ENCODE assay signal across 20 mouse cellular contexts in the genomic region with DNA sequence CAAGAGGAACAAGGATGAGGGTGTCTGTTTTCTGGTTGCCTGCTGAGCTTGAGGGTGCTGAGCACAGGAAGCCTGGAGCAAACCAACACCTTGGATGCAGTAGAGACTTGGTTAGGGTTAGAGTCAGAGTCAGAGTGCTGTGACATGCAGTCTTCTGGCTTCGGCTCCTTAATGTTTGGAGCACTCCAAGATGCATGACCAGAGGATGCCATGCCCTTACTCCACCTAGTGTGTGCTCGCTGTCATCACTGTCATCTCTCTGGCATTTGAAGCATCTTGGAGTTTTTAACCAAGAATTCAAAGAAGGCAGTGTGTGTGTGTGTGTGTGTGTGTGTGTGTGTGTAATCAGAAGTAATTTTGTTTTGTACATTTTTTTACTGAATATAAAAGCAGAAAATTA. TPM values are rescaled to one million over a fixed set of nuclear protein-coding genes. Genes with fewer than 3 reads are reported as not detected.
DNase-seq lines count a peak whose midpoint lies in the region; ATAC-seq and TF ChIP-seq lines count a peak whose summit lies in the region.
"Had no signal": no experiment of that assay in that cellular context is flagged by ENCODE, and none has a peak within 500 bp of the region (broad histone marks: within the 10 kb centered on the region; RNA-seq: fewer than 3 reads in every experiment).

No protein-coding gene starts in this region.

- H3K4me2 ChIP-seq in kidney, postnatal 0 days (ENCODE audit: low read length), result no peak overlapping the region
- H3K4me2 ChIP-seq in kidney, embryonic 15.5 days, result no peak overlapping the region
- no peak overlapping the region for H3K4me2 ChIP-seq in midbrain, embryonic 14.5 days (ENCODE audit: low read length)
- no peak overlapping the region for H3K4me2 ChIP-seq in heart, embryonic 11.5 days

- peak; percentile 7 for DNase-seq in embryo, embryonic 10.5 days (ENCODE audit: low spot score)
- no peak for DNase-seq in embryo, embryonic 11 days
- no peak for DNase-seq in kidney, postnatal 0 days (ENCODE audit: low spot score)
- DNase-seq in MN1 (ENCODE audit: low spot score), result peak; percentile 13
- DNase-seq in midbrain, embryonic 14.5 days, result peak; percentile 1
- no peak for DNase-seq in heart, adult 8-10 months (ENCODE audit: low spot score)
- DNase-seq: cerebellum, adult 9-10 months; heart, postnatal 36 days; layer of hippocampus, postnatal 36 days; lung, adult 2 months; thymus, postnatal 4 days had no signal

- ATAC-seq in kidney, postnatal 0 days (replicated peaks; ENCODE audit: low FRiP score, low read depth), result no peak
- ATAC-seq in kidney, embryonic 15.5 days (replicated peaks; ENCODE audit: low FRiP score), result no peak
- ATAC-seq in midbrain, embryonic 14.5 days (ENCODE audit: low FRiP score, low TSS enrichment), result no peak
- ATAC-seq in heart, embryonic 11.5 days (replicated peaks; ENCODE audit: insufficient number of reproducible peaks, low FRiP score, low TSS enrichment), result no peak; the same call in 1 of the 2 replicates

- 64% methylated on average over 2 of the region's 2 CpGs for WGBS in kidney, postnatal 0 days
- WGBS in kidney, embryonic 15.5 days, result 75% methylated on average over 2 of the region's 2 CpGs
- 87% methylated on average over 2 of the region's 2 CpGs for WGBS in midbrain, embryonic 14.5 days
- WGBS in heart, embryonic 11.5 days (ENCODE audit: insufficient replicate concordance), result 55% methylated on average over 2 of the region's 2 CpGs

- H3K9ac ChIP-seq in kidney, postnatal 0 days (ENCODE audit: low read depth, low read length), result no peak overlapping the region
- no peak overlapping the region for H3K9ac ChIP-seq in kidney, embryonic 15.5 days
- H3K9ac ChIP-seq in midbrain, embryonic 14.5 days (replicated peaks; ENCODE audit: low read length), result no peak overlapping the region
- H3K9ac ChIP-seq in heart, embryonic 11.5 days (ENCODE audit: low read depth, low read length), result no peak overlapping the region
- H3K9ac ChIP-seq: heart, embryonic 13.5 days had no signal

- H3K9me3 ChIP-seq in kidney, postnatal 0 days (replicated peaks; ENCODE audit: low read length), result no peaks in the 10 kb centered on the region
- H3K9me3 ChIP-seq in kidney, embryonic 15.5 days (replicated peaks), result no peaks in the 10 kb centered on the region
- H3K9me3 ChIP-seq in midbrain, embryonic 14.5 days (ENCODE audit: control insufficient read depth, low read length), result no peaks in the 10 kb centered on the region
- no peaks in the 10 kb centered on the region for H3K9me3 ChIP-seq in heart, embryonic 11.5 days (replicated peaks; ENCODE audit: control insufficient read depth, low read length)
- H3K9me3 ChIP-seq: heart, embryonic 13.5 days had no signal

- H3K27me3 ChIP-seq in kidney, postnatal 0 days (ENCODE audit: insufficient read depth, low read length), result no peaks in the 10 kb centered on the region
- H3K27me3 ChIP-seq in kidney, embryonic 15.5 days, result no peaks in the 10 kb centered on the region
- H3K27me3 ChIP-seq in midbrain, embryonic 14.5 days (ENCODE audit: control insufficient read depth, insufficient read depth, low read length), result no peaks in the 10 kb centered on the region
- H3K27me3 ChIP-seq in heart, embryonic 11.5 days (ENCODE audit: control insufficient read depth, insufficient read depth, low read length), result no peaks in the 10 kb centered on the region
- H3K27me3 ChIP-seq: CH12.LX; heart, embryonic 13.5 days had no signal

- H3K36me3 ChIP-seq in kidney, postnatal 0 days (ENCODE audit: insufficient read depth, low read length), result no peaks in the 10 kb centered on the region
- H3K36me3 ChIP-seq in kidney, embryonic 15.5 days, result no peaks in the 10 kb centered on the region
- H3K36me3 ChIP-seq in midbrain, embryonic 14.5 days (ENCODE audit: control insufficient read depth, insufficient read depth, low read length), result no peaks in the 10 kb centered on the region
- H3K36me3 ChIP-seq in heart, embryonic 11.5 days (ENCODE audit: control insufficient read depth, insufficient read depth, low read length), result no peaks in the 10 kb centered on the region
- H3K36me3 ChIP-seq: heart, embryonic 13.5 days had no signal

- H3K4me1 ChIP-seq in kidney, postnatal 0 days (replicated peaks; ENCODE audit: insufficient read depth, low read length), result no peaks in the 10 kb centered on the region
- no peaks in the 10 kb centered on the region for H3K4me1 ChIP-seq in kidney, embryonic 15.5 days
- no peaks in the 10 kb centered on the region for H3K4me1 ChIP-seq in midbrain, embryonic 14.5 days (ENCODE audit: control insufficient read depth, insufficient read depth, low read length)
- H3K4me1 ChIP-seq in heart, embryonic 11.5 days (ENCODE audit: control insufficient read depth, insufficient read depth, low read length), result no peaks in the 10 kb centered on the region

- peak; percentile 15; the same call in 1 of the 2 replicates for TF ChIP-seq CTCF in kidney, postnatal 0 days (IDR thresholded peaks at IDR 0.05; ENCODE audit: low read depth)

- no peak overlapping the region for H3K4me3 ChIP-seq in kidney, postnatal 0 days (replicated peaks; ENCODE audit: low read depth, low read length)
- H3K4me3 ChIP-seq in kidney, embryonic 15.5 days (replicated peaks), result no peak overlapping the region
- H3K4me3 ChIP-seq in midbrain, embryonic 14.5 days (replicated peaks; ENCODE audit: low read depth, low read length), result no peak overlapping the region
- no peak overlapping the region for H3K4me3 ChIP-seq in heart, embryonic 11.5 days (ENCODE audit: low read depth, low read length)
- H3K4me3 ChIP-seq: heart, embryonic 13.5 days had no signal

- no peak overlapping the region for H3K27ac ChIP-seq in kidney, postnatal 0 days
- H3K27ac ChIP-seq in kidney, embryonic 15.5 days, result no peak overlapping the region
- no peak overlapping the region for H3K27ac ChIP-seq in midbrain, embryonic 14.5 days (replicated peaks; ENCODE audit: low read depth, low read length)
- no peak overlapping the region for H3K27ac ChIP-seq in heart, embryonic 11.5 days (ENCODE audit: low read depth, low read length)
- H3K27ac ChIP-seq: heart, embryonic 13.5 days had no signal

RNA-seq across cellular contexts. Expression of a gene that starts 1.0 kb away (rescaled TPM):
- not detected in 2 replicates for polyA plus RNA-seq in kidney, postnatal 0 days (2015; fragmentation: Nextera tagmentation; extraction: Ambion mirVana)
- not detected in 2 replicates for polyA plus RNA-seq in kidney, embryonic 15.5 days (2015; fragmentation: Nextera tagmentation; extraction: Ambion mirVana)
- not detected in 2 replicates for polyA plus RNA-seq in midbrain, embryonic 14.5 days (2014; fragmentation: Nextera tagmentation; extraction: Ambion mirVana)
- total RNA-seq in heart, adult 8-10 months (2022), result not detected
- 2.7 and 2.8 TPM in 2 replicates for polyA plus RNA-seq in heart, embryonic 11.5 days (2014; fragmentation: Nextera tagmentation; extraction: Ambion mirVana)
- total RNA-seq: CH12.LX; gastrocnemius, postnatal 4 days; heart, postnatal 36 days; layer of hippocampus, adult 18-20 months; layer of hippocampus, postnatal 36 days; liver, adult 2 months; neutrophil, adult 5-6 weeks had no signal
- polyA plus RNA-seq: cortical plate, adult 2 months; liver, adult 2 months; lung, adult 2 months had no signal

Comparison
In these comparisons a context has a peak if more than half of its experiments do, and no peak if none do; other contexts are left out.
1. DNase-seq: peak in embryo, embryonic 10.5 days (single experiment), MN1 (single experiment) and midbrain, embryonic 14.5 days (single experiment); none in embryo, embryonic 11 days (single experiment), kidney, postnatal 0 days (single experiment) and heart, adult 8-10 months (single experiment).